Mouse (Mus musculus) lung, embryonic 16.5 days (tissue): ENCODE measurements around the gene Gimd1. TPM values are rescaled to one million over a fixed set of nuclear protein-coding genes. Genes with fewer than 3 reads are reported as not detected.

Experiments
- ATAC-seq: fragments of 200-750 bp; cut with Nextera tagmentation; 2 replicates; pipeline ENCODE4 v1.8.0; 2017; ENCODE audit warnings: low read depth, mild to moderate bottlenecking, moderate library complexity
- H3K27ac ChIP-seq: fragments of 300-500 bp; sonication (generic); 2 replicates; pipeline ENCODE4 v1.5.1; 2014; ENCODE audit warnings: mild to moderate bottlenecking, control low read depth, low read length
- H3K27me3 ChIP-seq: fragments of 300-500 bp; sonication (generic); 2 replicates; pipeline ENCODE4 v1.6.1; 2014; ENCODE audit warnings: low read depth, low read length, mixed read lengths; ENCODE audit not compliant: control insufficient read depth, insufficient read depth
- H3K36me3 ChIP-seq: fragments of 300-500 bp; sonication (generic); 2 replicates; pipeline ENCODE4 v1.6.1; 2014; ENCODE audit warnings: low read length; ENCODE audit not compliant: control insufficient read depth, insufficient read depth
- H3K4me1 ChIP-seq: fragments of 300-500 bp; sonication (generic); replicated peaks from 2 replicates; pipeline ENCODE4 v1.6.1; 2014; ENCODE audit warnings: low read length, mixed read lengths; ENCODE audit not compliant: control insufficient read depth, insufficient read depth
- H3K4me2 ChIP-seq: fragments of 300-500 bp; sonication (generic); 2 replicates; pipeline ENCODE4 v1.6.1; 2014; ENCODE audit warnings: low read depth, low read length, control low read depth
- H3K4me3 ChIP-seq: fragments of 300-500 bp; sonication (generic); 2 replicates; pipeline ENCODE4 v1.5.1; 2014; ENCODE audit warnings: mild to moderate bottlenecking, low read length, control low read depth
- H3K9ac ChIP-seq: fragments of 300-500 bp; sonication (generic); 2 replicates; pipeline ENCODE4 v1.6.1; 2014; ENCODE audit warnings: low read length, control low read depth
- H3K9me3 ChIP-seq: fragments of 300-500 bp; sonication (generic); 2 replicates; pipeline ENCODE4 v1.6.1; 2016; ENCODE audit warnings: low read length; ENCODE audit not compliant: control insufficient read depth
- WGBS: fragments of 180-500 bp; shearing (Covaris S2); extraction: QIAGEN DNeasy Blood & Tissue Kit; methylation state at CpG from one replicate; pipeline ENCODE4 v1.1.7; 2014; 5-methylcytosine and 5-hydroxymethylcytosine counted together
- polyA plus RNA-seq: library from polyadenylated mRNA; unstranded; fragments of >200 nt; fragmentation: Nextera tagmentation; extraction: Ambion mirVana; gene quantifications from 2 replicates; pipeline ENCODE4 v1.2.1, GENCODE M21; 2015

Gene Gimd1
- polyA plus RNA-seq, 1 experiment from 2014 or later = not detected

GRCm38 (mm10) chr3:132683447-132684230, 54.0 kb downstream of the Gimd1 start, which contains the start of gene Tbck:
Gene Tbck (plus strand): TSS chr3:132684144.
- under 1% methylated on average over 42 of the region's 42 CpGs for WGBS
- peak within 1 kb of the TSS; percentile 91 for H3K9ac ChIP-seq
- peak within 1 kb of the TSS; percentile 89 for H3K4me2 ChIP-seq
- peak; percentile 98 for ATAC-seq
- H3K4me3 ChIP-seq = peak within 1 kb of the TSS; percentile 95
- no peaks in the 10 kb centered on the region for H3K9me3 ChIP-seq
- no peaks in the 10 kb centered on the region for H3K27me3 ChIP-seq
- peaks cover 9% of the 10 kb centered on the region for H3K4me1 ChIP-seq
- peak within 1 kb of the TSS; percentile 94 for H3K27ac ChIP-seq
- H3K36me3 ChIP-seq = no peaks in the 10 kb centered on the region

DNA sequence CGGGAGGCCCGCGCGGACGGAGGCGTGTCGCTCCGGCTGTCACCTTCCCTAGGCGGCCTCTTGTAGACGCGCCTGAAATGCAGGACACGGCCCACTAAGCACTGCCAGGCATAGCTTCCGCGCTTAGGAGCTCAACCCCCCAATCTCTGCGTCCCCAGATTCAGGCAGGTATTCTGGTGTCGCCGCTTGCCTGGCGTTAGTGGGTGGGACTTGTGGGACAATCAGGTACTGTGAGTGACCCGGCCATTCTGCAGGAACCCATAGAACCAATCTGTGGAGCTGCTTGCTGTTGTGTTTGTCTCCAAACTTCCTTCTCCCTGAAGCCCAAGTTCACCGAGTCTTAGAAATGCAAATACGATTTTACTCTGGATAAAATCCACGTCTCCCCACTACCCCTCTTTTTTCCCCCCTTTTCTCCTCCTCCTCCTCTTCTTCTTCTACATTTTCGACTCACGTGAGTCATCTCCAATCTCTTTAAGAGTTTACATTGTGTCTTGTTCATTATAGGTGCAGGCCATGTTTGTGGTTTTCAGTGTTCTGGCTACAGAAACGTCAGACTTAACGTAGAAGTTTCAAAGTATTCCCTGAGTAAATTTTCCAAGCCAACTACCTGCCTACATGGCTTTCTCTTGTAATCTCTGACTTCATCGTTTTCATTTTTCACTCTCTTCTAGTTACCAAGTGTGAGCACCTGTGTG, 54.8 kb downstream of the Gimd1 start, which contains the start of gene Aimp1:
TSS of gene Aimp1 (minus strand) at position 140 of the 698 bp plus-strand sequence.
- WGBS = 1% methylated on average over 27 of the region's 27 CpGs
- H3K4me2 ChIP-seq = peak within 1 kb of the TSS; percentile 89
- H3K27me3 ChIP-seq = no peaks in the 10 kb centered on the region
- 0 out of 2 replicates have a peak, but pooled peaks cover 2% of the 10 kb centered on the region for H3K36me3 ChIP-seq
- H3K9ac ChIP-seq = peak within 1 kb of the TSS; percentile 91
- no peaks in the 10 kb centered on the region for H3K9me3 ChIP-seq
- peak within 1 kb of the TSS; percentile 95 for H3K4me3 ChIP-seq
- peaks cover 9% of the 10 kb centered on the region for H3K4me1 ChIP-seq
- ATAC-seq = no peak
- H3K27ac ChIP-seq = peak within 1 kb of the TSS; percentile 94

Other genes with a start within 250 kb of the Gimd1 start
- gene Tbck, start 54.3 kb downstream of the Gimd1 start, polyA plus RNA-seq = 17.2 and 18.8 TPM in 2 replicates
- 60.2 and 60.7 TPM in 2 replicates for gene Aimp1, start 54.5 kb downstream of the Gimd1 start, polyA plus RNA-seq